Mouse (Mus musculus): Measurements from ENCODE around the gene Snx6.
"Not testable (repeated sequence)": the region's sequence is repeated elsewhere in the genome, so short reads cannot be mapped to it uniquely, and the experiment has no call there.

Snx6 gene

GRCm38 (mm10) chr12:54803531-54803930 is 8.0 kb upstream of the Snx6 start:
- no peak for DNase-seq (ENCODE audit: low spot score)

- DNase-seq (ENCODE audit: low spot score), result no peak
Measured at GRCm38 (mm10) chr12:54796516-54797195, 1.2 kb upstream of the Snx6 start.

GRCm38 (mm10) chr12:54794392-54794791 is 1.1 kb downstream of the Snx6 start:
- DNase-seq (ENCODE audit: low spot score), result no peak

- no peak for DNase-seq (ENCODE audit: low spot score)
Measured at GRCm38 (mm10) chr12:54791465-54791864, 4.0 kb downstream of the Snx6 start.

DNA sequence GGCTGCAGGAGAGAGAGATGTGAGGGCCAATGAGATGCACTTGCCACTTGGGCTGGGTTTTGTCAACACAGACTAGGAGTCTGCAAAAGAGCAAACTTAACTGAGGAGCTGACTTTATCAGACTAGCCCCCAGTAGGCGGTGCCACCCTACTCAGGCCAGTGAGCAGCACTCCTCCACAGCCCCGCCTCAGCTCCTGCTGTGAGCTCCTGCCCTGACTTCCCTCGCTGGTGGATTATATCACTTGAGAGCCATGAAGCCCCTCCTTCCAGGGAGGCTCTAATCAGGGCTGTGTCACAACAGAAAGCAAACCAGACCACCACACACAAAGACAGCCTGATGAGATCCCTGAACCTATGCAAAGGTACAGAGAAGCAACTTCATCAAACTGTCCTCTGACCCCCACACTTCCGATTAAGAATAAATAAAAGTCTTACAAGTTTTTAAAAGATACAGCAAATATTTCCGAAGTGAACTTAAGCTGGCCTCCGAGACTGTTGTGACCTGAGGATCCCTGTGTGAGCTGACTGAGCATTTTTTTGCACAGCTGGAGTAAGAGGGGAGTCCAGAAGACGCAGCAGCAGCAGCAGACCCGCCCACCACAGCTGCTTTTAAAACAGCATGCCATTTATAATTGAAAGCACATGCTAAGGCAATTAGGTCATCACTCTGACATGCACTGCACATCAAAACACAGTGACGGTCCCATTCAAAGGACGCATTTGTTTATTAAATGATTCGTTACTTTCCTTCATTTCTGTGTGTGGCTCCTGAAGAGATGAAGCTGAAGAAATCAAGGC is 6.0 kb downstream of the Snx6 start:
- no peak for DNase-seq (ENCODE audit: low spot score)

DNA sequence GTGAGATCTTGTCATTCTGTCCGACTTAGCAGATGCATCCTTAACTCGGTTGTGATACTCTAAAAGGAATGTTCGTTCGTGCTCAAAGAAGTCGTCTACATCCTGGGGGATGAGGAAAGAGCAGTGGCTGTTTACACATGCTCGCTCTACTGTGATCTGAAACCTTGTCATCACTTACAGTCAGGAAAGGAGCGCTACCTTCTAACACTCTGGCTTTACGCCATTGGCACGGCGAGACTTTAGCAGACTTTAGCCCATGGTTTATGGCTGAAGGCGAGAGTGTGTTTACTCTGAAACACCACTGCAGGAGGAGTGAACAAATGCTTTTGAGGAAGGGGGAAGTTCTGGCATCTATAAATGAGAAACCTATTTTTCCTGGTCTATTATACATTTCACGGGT is 31.9 kb downstream of the Snx6 start:
- DNase-seq (ENCODE audit: low spot score), result no peak

DNA sequence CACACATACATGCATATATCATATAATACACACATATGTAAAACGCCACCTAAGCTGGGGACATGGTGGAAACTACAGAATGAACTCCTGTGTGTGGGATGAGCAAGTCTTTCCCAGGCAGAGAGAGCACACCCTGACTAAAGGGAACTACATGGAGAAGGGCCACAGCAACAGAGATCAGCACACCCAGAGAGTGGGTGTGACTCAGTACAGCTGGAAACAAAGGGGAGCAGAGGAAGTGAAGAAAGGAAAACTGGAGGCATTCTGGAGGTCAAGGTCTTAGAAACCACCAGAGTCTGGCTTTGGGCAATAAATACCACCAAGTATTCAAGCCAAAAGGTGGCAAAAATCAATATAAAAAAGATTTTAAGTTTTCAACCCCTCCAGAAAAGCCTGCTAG is 34.8 kb downstream of the Snx6 start:
- DNase-seq (ENCODE audit: low spot score), result no peak

DNA sequence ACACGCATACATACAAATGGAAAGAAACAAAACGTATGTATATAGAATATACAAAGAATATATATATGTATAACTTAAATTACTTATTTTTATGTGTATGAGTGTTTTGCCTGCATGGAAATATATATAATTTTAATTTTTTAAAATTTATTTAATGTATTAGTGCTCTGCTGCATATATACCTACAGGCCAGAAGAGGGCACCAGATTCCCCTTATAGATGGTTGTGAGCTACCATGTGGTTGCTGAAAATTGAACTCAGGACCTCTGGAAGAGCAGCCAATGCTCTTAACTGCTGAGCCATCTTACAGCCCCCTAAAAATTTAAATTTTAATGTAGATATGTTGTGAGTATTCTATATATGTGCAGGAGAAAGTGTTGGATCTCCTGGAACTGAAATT is 36.7 kb downstream of the Snx6 start:
- DNase-seq (ENCODE audit: low spot score), result no peak

GRCm38 (mm10) chr12:54748647-54749046 is 46.9 kb downstream of the Snx6 start:
- no peak for DNase-seq (ENCODE audit: low spot score)

- DNase-seq (ENCODE audit: low spot score), result not testable (repeated sequence)
Measured at GRCm38 (mm10) chr12:54738661-54739243, 56.8 kb downstream of the Snx6 start.

DNA sequence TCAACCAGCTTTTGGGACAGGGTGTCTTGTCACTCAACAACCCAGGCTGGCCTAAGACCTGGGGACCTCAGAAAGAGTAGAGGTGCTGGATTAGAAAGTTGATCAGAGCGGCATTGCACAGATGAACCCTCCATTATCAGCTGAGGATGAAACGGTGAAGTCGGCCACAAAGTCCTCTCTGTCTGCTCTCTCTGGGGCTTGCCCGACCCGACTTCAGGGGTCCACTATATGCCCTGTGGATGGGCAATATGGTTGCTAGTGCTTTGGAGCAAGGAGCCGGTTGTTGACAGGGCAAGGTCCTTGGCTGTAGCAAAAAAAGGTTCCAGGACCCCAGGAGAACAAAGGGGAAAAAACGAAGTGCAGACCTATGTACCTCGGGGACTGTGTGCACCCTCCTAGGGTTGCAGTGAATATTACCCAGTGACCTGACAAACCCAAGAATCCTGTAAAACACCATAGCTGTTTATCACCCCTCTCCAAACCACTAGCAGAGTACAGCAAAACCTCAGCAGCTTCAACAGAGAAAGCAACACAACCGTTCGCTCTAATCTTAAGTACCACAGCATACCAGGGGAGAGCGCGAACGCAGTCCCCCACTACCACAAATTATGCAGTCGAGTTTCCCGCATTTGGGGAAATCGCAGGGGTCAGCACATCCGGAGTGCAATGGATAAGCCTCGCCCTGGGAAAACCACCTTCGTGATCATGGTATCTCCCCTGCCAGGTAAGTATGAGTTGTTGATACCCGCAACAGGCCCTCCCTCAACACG is 57.4 kb downstream of the Snx6 start:
- DNase-seq (ENCODE audit: low spot score), result not testable (repeated sequence)

- DNase-seq (ENCODE audit: low spot score), result not testable (repeated sequence)
Measured at GRCm38 (mm10) chr12:54734307-54735131, 61.0 kb downstream of the Snx6 start.

DNA sequence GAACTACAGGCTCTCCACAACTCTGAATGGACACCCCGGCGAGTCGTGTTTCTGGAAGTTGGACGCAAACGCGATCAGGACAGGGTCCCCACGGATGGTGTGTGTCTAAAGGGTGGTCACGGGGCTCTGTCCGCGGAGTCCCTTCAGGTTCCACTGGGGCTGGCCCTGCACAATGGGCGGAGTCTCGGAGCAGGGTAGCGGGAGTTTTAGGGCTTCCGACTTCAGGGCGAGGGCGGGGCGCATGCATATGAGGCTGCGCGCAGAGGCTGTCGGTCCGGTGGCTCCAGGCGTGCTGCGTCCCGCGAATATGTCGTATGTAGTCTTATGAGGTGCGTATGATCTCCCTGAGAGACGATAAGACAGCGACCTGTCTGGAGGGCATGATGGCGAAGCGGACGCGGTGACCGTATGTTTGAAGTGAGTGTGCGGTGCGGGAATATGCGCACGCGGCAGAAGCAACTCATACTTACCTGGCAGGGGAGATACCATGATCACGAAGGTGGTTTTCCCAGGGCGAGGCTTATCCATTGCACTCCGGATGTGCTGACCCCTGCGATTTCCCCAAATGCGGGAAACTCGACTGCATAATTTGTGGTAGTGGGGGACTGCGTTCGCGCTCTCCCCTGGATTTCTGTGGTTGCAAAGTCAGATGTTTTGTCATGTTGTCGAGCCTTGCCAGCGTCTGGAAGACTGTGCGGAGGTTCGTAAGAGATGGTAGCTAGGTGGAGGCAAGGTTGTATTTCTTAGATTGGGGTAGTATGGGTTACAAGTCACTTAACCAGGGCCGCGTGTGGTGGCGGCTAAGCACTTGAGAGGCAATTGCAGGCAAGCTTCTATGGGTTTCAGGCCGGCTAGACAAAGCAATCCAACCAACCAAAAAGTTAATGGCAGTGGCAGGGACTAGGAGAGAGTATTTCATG is 66.1 kb downstream of the Snx6 start:
- not testable (repeated sequence) for DNase-seq (ENCODE audit: low spot score)

- not testable (repeated sequence) for DNase-seq (ENCODE audit: low spot score)
Measured at GRCm38 (mm10) chr12:54718871-54719786, 76.4 kb downstream of the Snx6 start.

- DNase-seq (ENCODE audit: low spot score), result not testable (repeated sequence)
Measured at GRCm38 (mm10) chr12:54717516-54717915, 78.0 kb downstream of the Snx6 start.

DNA sequence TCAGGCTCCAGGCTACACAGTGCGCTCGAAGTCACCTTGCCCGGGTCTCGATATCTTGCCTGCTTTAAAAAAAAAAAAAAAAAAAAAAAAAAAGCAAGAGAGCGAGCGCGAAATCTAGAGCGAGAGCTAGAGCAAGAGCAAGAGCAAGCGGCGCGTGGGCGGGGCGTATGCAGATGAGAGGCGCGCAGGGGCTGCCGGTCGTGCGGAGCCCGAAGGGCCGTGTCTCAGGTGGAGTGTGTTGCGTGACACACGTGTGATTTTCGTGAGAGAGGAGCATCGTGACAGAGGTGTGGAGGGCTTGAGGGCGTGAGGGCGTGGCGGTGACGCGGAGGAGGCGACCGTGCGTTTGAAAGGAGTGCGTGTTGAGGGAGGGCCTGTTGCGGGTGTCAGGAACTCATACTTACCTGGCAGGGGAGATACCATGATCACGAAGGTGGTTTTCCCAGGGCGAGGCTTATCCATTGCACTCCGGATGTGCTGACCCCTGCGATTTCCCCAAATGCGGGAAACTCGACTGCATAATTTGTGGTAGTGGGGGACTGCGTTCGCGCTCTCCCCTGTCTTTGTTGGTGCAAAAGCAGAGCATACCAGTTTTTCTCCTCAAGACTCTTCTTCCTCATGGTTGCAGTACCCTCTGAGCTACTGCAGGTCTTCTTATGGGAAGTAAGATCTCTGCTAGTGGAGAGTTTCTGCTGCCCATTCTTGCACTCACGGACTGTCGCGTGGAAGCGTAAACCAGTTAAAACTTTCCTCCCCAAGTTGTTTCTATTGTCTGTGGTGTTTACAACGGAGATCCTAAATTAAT is 81.5 kb downstream of the Snx6 start:
- DNase-seq (ENCODE audit: low spot score), result peak; percentile 64

- peak; percentile 47 for DNase-seq (ENCODE audit: low spot score)
Measured at GRCm38 (mm10) chr12:54710494-54710879, 85.0 kb downstream of the Snx6 start.

Data from left cerebral cortex, adult 11 months (tissue).